Mouse (Mus musculus): Measurements from ENCODE around the gene Grin2d.

Grin2d gene

DNA sequence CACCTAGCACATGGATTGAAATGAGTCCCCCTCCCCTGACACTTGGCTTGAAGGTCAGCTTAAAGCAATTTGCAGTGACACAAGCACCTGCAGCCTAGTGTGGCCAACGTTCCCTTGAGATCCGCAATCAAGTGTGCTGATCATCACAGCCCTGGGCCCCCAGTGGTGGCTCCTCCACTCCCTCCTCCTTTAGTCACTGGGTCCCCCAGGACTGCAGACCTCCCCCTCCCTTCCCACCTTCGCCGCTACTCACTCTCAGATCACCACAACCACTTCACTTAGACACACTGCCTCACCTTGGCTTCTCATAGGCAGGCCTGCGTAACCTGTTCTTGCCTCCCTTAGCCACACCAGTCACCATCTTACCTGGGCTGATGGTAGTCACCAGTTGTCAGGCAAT is 72.2 kb downstream of the Grin2d start:
- DNase-seq (ENCODE audit: low spot score in 2 of 2) = no peak

DNA sequence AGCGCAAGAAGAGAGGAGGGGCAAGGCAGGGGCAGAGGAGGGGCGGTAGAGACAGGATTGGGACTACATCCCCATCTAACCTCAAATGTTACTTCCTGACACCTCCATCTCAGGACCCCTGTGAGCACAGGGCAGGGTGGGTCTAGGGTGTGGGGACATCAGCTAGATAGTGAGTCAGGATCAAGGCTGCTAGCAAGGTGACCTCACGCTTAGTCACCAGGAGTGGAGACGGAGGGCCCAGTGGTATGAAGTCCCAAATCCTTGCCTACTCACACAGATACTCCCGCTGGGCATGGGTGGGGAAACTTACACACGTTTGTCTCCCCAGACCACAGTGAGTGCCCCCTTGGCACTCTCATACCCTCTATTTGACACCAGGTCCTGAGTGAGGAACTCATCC is 75.6 kb downstream of the Grin2d start:
- DNase-seq (ENCODE audit: low spot score in 2 of 2) = no peak

DNA sequence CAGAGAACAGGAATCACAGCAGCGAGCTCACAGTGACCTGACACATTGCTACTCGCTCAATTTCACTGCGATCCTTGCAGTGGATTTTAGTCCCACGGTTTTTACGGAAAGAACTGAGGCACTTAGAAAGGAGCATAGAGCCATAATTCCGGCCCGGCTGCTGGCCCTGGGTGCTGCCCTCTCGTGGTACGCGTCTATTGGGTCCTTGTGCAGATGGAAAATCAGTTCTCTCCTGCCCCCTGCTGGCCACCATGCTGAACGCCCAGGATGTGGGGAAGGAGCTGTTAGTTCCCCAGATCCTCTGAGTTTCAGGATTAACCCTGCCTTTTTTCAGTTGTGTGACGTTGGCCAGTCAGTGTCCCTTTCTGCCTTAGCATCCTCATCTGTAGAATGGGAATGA is 76.8 kb downstream of the Grin2d start:
- peak; percentile 88 to 94 for DNase-seq (ENCODE audit: low spot score in 2 of 2)

DNA sequence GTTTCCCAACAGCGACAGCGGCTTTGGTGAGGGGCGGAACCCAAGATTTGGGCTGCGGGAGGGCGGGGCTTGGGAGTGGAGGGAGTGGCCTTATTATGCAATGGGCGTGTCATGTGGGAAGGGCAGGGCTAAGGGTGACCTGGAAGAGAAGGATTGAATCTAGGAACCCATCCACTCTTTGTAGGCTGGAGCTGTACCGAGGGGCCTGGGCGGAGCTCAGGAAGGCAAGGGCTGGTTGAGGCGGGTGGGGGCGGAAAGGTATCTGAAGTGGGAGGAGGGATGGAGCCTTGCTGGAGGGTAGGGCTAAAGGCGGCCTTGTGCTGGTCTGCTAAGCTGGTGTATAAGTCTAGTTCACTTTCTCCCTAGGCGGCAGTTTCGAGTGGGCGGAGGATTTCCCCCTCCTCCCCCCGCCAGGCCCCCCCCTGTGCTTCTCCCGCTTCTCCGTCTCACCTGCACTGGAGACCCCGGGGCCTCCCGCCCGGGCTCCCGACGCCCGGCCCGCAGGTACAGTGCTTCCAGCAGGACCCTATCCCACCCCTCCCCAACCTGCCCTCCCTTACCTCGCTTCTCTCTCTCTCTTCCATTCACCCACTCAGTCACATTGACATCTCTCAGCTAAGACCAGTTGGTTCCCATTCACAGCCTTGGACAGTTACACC is 77.5 kb downstream of the Grin2d start:
- peak in 1 of 2 experiments; percentile 67 for DNase-seq (ENCODE audit: low spot score in 2 of 2)

DNA sequence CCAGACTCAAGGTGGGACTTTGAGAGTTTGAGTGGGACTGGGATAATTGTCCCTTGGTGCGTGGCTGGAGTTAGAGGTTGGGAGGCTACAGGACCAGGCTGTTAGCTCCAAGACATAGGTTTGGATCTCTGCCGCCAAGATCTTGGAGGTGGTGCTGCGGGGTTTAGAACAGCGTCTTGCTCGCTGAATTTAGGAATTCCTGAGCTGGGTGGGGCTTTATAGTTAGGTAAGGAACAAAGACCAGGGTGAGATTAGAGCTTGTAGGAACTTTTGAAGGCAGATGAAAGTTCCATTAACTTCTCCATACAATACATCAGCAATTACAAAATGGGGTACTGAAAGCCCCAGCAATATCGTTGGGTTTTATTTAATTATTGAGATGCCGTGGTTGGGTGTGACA is 78.2 kb downstream of the Grin2d start:
- DNase-seq (ENCODE audit: low spot score in 2 of 2) = no peak

DNA sequence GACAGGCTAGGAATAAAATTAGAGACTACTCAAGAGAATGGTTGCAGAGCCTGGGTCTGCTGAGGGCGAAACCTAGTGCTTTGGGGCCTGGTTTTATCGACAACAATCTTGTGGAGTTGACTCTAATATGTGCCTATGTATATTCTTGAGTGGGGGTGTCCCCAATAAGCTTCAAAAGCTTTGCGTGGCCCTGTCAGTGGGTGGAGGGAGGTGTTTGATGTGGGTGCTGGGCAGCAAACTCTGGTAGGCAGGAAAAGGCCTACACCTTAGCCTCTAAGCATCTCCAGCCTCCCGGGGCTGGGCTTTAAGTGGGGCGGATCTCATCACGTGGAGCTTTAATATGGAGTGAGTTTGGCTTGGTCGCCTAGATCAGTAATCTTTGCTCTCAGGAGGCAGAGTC is 79.2 kb downstream of the Grin2d start:
- no peak for DNase-seq (ENCODE audit: low spot score in 2 of 2)

DNA sequence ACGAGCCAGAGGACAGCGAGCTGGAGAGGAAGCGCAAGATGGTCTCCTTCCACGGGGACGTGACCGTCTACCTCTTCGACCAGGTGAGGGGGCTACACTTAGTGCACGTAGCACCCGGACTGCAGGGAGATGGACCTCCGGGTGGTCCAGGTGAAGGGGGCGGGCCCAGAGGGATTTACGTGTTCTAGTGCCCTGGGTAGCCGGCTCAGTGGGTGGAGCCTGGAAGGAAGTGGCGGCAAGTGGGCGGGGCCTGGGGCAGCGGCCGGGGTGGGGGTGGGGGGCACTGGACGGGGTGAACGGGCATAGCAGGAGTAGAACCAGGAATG is 79.7 kb downstream of the Grin2d start:
- DNase-seq (ENCODE audit: low spot score in 2 of 2) = peak in 1 of 2 experiments; percentile 68

DNA sequence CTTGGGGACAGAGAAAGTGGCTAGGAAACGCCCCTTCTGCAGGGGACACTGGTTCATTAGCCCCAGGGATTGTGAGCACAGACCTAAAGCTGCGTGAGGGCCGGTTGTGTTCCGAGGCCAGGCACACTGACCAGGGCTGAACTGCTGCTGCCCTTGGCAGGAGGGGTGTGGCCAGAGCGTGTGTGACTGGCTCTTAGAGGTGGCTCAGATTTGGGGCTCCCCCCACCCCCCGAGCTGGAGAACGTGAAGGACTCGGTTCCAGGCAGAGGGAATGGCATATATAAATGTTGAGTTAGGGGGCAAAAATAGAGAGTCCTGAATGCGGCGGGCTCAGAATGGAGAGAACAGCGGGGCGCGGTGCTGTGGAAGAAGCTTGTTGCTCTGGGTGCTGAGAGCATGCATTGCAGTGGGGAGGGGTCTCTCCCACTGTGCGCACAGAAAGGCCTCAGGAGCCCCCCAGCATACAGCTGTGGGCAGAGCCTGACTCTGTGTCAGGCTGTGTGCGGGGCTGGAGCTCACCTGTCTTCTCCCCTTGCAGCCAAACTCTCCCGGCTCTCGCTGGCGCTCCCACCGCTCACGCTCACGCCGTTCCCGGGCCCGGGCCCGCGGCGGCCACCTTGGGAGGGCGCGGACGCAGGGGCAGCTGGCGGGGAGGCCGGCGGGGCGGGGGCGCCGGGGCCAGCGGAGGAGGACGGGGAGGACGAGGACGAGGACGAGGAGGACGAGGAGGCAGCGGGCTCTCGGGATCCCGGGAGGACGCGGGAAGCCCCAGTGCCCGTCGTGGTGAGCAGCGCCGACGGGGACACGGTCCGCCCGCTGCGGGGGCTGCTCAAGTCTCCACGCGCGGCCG is 80.3 kb downstream of the Grin2d start:
- no peak for DNase-seq (ENCODE audit: low spot score in 2 of 2)

DNA sequence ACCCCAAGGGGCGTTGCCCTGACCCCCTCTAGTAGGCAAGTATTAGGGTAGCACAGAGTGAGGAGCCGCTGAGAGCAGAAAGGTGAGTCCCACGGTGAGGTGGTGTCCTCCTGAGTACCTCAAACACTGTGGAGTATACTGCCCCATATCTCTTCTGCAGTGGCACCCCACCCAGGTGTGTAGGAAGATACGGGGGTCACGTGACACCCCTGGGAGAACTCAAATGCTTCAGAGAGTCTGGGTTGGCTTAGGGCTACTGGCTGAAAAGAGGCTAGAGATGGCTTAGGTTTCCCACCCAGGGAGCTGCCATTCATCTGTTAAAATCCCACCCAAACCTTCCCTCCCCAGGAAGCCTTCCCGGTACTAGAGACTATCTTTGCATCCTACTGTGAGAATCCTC is 81.2 kb downstream of the Grin2d start:
- DNase-seq (ENCODE audit: low spot score in 2 of 2) = peak in 1 of 2 experiments; percentile 75

DNA sequence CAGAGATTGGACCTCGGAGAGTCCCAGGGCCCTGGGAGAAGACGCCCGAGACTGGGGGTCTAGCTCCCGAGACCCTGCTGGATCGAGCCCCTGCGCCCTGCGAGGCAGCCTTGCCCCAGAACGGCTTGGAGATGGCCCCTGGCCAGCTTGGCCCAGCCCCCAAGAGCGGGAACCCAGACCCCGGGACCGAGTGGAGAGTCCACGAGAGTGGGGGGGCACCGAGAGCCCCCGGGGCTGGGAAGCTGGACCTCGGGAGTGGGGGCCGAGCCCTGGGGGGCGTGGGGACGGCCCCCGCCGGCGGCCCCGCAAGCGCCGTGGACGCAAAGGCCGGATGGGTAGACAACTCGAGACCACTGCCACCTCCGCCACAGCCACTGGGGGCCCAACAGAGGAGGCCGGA is 83.2 kb downstream of the Grin2d start:
- DNase-seq (ENCODE audit: low spot score in 2 of 2) = no peak

DNA sequence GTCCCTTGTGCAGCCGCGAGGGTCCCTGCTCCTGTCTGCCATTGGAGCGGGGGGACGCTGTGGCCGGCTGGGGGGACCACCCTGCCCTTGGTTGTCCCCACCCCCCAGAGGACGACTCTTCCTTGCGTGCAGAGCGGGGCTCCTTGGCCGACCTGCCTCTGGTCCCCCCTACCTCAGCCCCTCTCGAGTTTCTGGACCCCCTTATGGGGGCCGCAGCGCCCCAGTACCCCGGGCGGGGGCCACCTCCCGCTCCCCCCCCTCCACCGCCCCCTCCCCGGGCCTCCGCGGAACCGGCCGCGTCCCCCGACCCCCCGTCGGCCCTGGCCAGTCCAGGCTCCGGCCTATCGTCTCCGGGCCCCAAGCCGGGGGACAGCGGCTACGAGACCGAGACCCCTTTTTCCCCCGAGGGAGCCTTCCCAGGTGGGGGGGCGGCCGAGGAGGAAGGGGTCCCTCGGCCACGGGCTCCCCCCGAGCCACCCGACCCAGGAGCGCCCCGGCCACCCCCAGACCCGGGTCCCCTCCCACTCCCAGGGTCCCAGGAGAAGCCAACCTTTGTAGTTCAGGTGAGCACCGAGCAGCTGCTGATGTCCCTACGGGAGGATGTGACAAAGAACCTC is 84.1 kb downstream of the Grin2d start:
- DNase-seq (ENCODE audit: low spot score in 2 of 2) = no peak

DNA sequence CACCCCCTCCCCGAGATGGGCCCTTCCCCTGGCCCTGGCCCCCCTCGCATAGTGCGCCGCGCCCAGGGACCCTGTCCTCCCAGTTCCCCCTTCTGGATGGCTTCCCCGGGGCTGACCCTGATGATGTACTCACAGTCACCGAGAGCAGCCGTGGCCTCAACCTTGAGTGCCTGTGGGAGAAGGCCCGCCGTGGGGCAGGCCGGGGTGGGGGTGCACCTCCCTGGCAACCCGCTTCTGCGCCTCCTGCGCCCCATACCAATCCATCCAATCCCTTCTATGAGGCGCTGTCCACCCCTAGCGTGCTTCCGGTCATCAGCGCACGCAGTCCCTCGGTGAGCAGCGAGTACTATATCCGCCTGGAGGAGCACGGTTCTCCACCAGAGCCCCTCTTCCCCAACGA is 84.9 kb downstream of the Grin2d start:
- DNase-seq (ENCODE audit: low spot score in 2 of 2) = no peak

DNA sequence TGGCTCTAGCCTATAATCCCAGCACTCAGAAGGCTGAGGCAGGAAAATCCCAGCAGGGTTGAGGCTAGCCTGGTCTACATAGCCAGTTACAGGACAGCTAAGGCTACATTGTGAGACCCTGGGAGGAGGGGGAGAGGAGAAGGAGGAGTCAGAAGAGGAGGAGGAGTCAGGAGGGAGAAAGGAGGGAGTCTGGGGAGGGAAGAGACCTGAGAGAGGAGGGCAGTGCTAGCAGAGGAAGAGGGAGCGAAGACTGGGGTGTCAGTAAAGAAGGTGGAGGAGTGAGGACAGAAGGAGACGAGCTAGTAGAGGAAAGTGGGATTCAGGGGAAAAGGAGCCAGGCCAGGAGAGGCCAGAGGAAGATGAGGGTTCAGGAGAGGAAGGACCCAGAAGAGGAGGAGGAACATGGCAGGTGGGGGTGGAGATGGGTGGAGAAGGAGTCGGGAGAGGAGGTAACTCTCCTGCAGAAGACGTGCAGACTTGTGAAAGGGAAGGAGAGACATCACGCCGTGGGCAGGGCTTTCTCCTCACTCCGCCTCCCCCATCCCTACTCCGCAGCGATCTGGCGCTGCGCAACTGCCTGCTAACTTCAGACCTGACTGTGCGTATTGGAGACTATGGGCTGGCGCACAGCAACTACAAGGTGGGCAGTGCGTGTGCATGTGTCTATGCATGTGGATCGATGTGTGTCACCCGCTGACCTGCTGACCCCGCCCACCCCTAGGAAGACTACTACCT is 86.3 kb downstream of the Grin2d start:
- DNase-seq (ENCODE audit: low spot score in 2 of 2) = no peak

DNA sequence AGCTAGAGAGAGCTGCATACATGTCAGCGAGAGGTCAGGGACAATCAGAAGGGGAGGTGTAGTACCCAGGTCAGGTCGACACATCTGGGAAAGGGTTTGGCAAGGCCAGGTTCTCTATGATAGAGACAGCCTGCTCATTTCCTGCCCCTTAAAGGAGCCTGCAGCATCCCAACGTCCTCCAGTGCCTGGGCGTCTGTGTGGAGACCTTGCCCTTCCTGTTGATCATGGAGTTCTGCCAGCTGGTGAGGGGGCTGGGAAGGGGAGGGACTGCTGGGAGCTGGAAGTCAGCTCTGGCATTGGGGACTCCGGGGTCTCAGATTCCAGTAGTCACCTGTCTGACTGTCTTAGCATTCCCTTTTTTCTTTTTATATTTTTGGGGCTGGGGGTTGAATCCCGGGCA is 87.5 kb downstream of the Grin2d start:
- DNase-seq (ENCODE audit: low spot score in 2 of 2) = no peak

DNA sequence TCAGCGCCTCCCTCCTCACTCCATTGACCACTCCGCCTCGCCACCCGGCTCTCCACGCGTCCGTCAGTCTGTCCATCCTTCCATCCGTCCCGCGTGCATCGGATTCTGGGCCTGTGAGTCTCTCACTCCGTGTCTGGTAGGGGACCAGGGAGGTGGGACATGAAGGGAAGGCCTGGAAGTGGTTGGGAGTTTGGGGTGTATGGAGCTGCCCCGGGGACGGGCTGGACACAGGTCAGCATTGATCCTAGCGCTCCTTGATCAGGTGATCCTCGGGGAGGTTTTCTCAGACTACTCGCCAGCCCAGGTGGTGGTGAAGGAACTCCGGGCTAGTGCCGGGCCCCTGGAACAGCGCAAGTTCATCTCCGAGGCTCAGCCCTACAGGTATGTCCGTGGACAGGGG is 90.5 kb downstream of the Grin2d start:
- no peak for DNase-seq (ENCODE audit: low spot score in 2 of 2)

DNA sequence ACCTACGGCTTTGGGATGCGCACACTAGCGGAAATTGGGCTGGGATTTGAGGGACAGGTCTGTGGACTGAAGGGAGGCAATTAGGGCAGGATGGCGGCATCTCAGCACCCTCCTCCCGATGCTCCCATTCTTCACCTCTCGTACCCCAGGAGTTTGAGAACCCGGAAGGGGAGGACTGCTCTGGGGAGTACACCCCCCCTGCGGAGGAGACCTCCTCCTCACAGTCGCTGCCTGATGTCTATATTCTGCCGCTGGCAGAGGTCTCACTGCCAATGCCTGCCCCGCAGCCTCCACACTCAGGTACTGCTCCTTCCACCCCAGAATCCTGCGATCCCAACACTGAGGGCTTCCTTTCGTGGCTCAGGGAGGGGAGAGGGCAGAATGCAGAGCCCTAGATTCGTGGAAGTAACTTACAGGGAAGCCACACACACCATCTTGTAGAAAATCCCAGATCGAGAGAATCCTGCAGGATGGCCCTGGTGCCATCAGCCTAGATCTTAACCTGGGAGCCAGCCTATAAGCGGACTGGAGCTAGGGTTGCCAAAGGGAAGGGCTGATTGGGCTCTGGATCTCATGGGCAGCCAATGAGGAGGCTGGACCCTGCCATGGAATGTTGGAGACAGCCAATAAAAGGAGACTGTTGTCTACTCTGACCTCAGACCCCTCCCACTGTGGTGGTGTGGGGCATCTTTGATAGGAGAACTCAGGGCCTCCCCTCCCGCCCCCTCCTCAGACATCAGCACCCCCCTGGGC is 91.3 kb downstream of the Grin2d start:
- no peak for DNase-seq (ENCODE audit: low spot score in 2 of 2)

DNA sequence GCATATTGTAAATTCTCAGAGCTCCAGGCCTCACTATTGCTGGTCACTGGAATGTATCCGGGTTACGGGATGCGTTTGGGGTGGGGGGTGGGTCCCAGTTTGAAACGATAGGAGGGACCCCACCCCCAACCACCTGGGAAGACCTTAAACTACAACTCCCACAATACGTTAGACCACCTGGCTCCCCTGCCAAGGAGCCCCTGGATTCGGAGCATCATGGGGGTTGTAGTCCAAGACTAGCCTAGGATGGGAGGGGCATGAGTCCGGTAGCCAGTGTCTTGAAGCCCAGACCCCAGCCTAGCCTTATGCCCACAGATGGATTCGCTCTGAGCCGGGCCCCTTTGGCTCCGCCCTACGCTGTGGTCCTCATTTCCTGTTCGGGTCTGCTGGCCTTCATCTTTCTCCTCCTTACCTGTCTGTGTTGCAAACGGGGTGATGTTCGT is 92.0 kb downstream of the Grin2d start:
- no peak for DNase-seq (ENCODE audit: low spot score in 2 of 2)

DNA sequence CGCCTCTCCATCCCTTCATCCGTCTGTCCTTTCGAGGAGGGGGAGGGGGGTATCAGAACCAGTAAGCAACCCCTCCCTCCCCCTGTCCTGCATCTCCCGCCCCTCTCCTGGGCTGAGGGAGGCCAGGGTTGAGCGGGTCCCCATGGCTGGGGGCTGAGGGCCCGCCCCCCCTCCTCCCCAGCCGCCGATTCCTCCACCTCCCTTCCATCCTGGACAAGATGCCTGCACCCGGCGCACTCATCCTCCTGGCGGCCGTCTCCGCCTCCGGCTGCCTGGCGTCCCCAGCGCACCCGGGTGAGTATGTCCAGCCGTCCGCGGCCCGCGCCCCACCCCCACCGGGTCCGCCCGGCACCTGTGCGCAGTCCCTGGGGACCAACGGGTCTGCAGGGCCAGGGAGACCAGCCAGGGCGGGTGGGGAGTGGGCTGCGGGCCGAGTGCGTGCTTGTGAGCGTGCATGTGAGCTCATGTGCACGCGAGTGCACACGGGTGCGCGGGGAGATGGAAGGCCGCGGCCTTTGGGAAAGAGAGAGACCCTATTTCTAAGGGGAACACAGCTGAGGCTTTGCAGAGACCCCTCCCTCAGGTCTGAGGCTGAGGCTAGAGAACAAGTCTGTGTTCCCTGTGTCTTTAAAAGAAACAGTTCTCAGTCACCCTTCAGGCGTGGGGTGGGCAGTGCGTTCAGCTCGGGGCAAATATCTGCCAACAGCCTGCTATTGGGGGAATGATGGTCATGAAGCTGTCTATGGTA is 92.6 kb downstream of the Grin2d start:
- no peak for DNase-seq (ENCODE audit: low spot score in 2 of 2)

DNA sequence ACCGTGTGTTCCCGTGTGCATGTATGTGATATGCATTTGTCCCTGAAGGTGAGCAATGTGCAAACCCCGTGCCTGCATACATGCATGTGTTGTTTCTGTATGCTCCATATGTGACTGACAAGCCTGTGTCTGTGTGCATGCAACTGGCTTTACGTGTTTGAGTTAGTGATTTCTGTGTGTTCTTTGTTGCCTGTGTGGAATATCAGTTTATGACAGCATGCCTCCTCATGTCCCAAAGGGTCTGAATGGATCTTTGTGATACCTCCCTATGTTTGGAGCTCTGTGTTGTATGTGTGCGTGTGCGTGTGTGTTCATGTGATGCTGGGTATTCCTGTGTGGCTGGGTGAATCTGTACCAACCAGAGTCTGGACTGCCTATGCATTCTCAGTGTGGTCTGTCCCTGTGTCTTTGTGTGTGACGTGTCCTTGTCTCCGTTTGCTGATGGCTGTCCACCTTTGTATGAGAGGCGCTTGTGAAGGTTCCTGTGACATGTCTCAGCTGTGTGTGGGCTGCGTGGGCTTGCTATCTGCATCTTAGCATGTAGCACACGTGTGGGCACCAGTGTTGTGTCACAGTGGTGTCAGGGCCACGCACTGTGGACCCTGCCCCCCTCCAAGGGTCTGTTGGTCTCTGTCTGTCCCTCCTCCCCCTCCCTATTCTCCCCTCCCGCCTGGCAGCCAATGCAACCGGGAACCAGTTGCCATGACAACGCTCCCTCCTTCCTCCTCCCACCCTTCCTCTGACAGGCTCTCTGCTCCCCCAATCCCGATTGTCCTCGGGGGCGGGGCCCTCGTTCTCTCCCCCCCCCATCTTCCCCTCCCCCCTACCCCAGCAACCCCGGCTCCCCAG is 93.4 kb downstream of the Grin2d start, which contains the start of gene Sult2b1:
Gene Sult2b1 (minus strand): TSS at position 146 of the 849 bp plus-strand sequence.
- no peak for DNase-seq (ENCODE audit: low spot score in 2 of 2)
